Mouse (Mus musculus): ENCODE data around the gene Emg1. TPM values are rescaled to one million over a fixed set of nuclear protein-coding genes. Genes with fewer than 3 reads are reported as not detected.

The Emg1 gene
- polyA plus RNA-seq, 1 experiment from 2014 or later = 194 TPM

DNA sequence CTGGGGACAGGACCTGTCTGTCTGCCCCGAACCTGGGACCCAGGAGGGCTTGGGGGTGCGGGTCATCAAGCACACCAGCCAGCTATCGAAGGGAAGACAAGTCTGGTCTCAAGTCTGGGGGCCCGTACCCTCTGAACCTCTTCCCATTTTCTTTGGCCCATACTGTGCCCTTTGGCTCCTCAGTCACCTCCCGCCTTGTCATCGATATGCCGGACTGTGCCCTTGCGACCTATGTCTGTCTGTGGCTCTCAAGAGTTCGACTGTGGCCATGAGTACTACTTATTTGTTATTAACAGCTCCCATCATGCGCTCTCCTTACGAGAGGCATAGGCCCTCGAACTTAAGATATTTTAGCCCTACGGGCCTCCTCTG lies 48.6 kb downstream of the Emg1 start:
- Histone ChIP-seq H3K4me2 (peak overlapping the region; percentile 61), H3K4me1 (peaks cover 6% of the 10 kb centered on the region; the same call in 1 of the 2 replicates), H3K9ac (peak overlapping the region; percentile 46), H3K27ac (peak overlapping the region; percentile 63; the same call in 1 of the 2 replicates), H3K4me3 (replicated peaks) (peak overlapping the region; percentile 58), H3K36me3 (replicated peaks) (no peaks in the 10 kb centered on the region), H3K27me3 (no peaks in the 10 kb centered on the region), H3K9me3 (no peaks in the 10 kb centered on the region)
- ATAC-seq (ENCODE audit: low FRiP score) = no peak
- 20% methylated on average over 13 of the region's 13 CpGs for WGBS

DNA sequence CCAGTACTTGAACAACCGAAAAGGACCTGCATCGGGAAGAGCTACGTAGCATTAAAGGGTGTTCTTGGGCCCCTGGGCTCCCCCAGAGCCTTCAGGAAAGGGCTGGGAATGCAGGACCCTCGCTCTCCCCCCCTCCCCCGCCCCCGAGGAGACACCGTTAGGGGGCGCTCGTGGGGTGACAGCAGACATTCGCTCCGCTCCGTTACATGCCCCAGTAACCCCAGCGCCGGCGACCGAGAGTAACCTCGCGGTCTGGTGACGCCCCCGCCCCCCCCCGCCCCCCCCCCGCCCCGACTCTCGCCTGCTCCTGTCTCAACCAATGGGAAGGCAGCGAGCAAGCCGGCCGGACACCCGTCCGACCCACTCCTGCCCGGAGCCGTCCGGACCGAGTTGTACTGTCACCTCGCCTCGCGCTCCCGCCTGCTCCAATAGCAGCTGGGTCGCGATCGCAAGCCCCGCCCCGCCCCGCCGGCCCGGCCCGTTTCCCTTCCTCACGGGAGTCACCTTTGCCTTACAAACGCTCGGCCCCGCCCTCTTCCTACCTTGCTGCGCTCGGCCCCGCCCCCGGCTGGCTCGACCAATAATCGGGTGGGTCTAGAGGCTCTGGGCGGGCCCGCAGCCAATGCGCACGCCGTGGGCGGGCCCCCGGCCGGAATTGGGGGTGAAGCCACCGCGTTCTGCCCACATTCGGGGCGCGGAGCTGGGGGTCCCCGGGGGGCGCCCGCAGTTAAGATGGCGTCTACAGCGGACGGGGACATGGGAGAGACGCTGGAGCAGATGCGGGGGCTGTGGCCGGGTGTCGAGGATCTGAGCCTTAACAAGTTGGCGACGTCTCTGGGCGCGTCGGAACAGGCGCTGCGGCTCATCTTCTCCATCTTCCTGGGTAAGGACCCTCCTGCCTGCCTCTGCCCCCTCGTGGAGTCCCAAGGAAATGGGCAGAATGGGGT lies 49.2 kb downstream of the Emg1 start, which contains the start of gene Lpcat3:
Gene Lpcat3 (plus strand): TSS at position 551 of the 947 bp plus-strand sequence.
- Histone ChIP-seq H3K9ac (peak within 1 kb of the TSS; percentile 50), H3K36me3 (replicated peaks) (no peaks in the 10 kb centered on the region), H3K9me3 (no peaks in the 10 kb centered on the region), H3K4me2 (peak within 1 kb of the TSS; percentile 61), H3K27me3 (no peaks in the 10 kb centered on the region), H3K4me1 (peaks cover 6% of the 10 kb centered on the region; the same call in 1 of the 2 replicates), H3K4me3 (replicated peaks) (peak within 1 kb of the TSS; percentile 58), H3K27ac (peak within 1 kb of the TSS; percentile 63)
- peak; percentile 98 for ATAC-seq (ENCODE audit: low FRiP score)
- under 1% methylated on average over 72 of the region's 87 CpGs for WGBS

DNA sequence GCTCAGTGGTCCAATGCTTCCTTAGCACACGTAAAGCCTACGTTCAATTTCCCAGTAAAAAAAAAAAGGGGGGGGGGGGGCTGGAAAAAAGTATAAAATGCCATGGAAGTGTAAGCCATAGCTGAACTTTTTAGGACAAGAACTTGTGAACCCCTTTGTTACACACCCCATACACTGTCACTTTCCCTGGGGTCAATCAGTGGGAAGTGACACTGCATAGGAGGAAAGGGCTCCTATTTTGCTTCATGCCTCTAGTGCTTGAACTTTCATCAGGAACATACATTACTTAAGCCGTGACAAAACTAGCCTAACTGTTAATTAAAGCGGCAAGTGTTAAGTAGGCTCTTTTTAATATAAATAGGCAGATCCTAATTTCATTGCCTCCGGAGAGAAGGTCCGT lies 50.0 kb downstream of the Emg1 start:
- H3K4me2 ChIP-seq = peak overlapping the region; percentile 61
- H3K4me3 ChIP-seq (replicated peaks) = peak overlapping the region; percentile 58
- peak overlapping the region; percentile 50; the same call in 1 of the 2 replicates for H3K9ac ChIP-seq
- ATAC-seq (ENCODE audit: low FRiP score) = no peak
- H3K27ac ChIP-seq = peak overlapping the region; percentile 63; the same call in 1 of the 2 replicates
- peaks cover 6% of the 10 kb centered on the region; the same call in 1 of the 2 replicates for H3K4me1 ChIP-seq
- 27% methylated on average over 6 of the region's 6 CpGs for WGBS
- no peaks in the 10 kb centered on the region for H3K27me3 ChIP-seq
- H3K36me3 ChIP-seq (replicated peaks) = no peaks in the 10 kb centered on the region
- H3K9me3 ChIP-seq = no peaks in the 10 kb centered on the region

DNA sequence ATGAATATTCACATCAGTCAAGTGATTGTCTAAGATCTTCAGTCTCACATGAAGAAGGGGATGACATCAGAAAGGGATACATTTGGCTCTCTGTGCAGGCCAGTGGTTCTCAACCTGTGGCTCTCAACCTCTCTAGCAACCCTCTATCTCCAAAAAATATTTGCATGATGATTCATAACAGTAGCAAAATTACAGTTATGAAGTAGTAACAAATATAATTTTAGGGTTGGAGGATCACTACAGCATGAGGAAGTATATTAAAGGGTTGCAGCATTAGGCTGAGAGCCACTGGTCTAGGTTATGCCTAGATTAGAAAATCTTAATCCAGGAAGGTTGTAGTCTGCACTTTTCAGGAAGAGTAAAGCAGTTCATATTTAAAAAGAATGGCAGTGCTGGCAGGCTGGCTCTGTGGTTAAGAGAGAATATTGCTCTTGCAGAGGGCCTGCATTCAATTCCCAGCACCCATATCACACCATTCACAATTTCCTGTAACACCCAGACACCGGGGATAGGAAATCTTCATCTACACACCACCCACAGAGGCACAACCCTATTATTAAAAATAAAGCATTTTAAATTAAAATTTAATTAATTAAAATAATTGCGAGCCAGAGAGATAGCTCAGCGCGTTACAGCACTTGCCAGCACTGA lies 50.7 kb downstream of the Emg1 start:
- Histone ChIP-seq H3K4me2 (no peak overlapping the region), H3K36me3 (replicated peaks) (no peaks in the 10 kb centered on the region), H3K27ac (no peak overlapping the region), H3K4me3 (replicated peaks) (no peak overlapping the region), H3K9me3 (no peaks in the 10 kb centered on the region), H3K9ac (no peak overlapping the region), H3K4me1 (peaks cover 6% of the 10 kb centered on the region; the same call in 1 of the 2 replicates), H3K27me3 (no peaks in the 10 kb centered on the region)
- ATAC-seq (ENCODE audit: low FRiP score) = no peak
- WGBS = 89% methylated on average over 4 of the region's 4 CpGs

DNA sequence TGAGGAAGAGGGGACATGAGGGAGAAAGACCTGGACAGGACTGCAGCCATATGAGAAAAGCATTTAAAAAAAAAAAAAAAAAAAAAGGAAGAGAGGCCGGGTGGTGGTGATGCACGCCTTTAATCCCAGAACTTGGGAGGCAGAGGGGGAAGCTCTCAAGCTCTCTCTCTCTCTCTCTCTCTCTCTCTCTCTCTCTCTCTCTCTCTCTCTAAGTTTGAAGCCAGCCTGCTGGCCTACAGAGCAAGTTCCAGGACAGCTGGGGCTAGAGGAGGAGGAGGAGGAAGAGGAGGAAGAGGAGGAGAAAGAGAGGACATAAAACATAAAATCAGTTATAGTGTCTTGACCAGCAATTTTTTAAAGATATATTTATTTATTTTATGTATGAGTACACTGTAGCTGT lies 53.9 kb downstream of the Emg1 start:
- no peak for ATAC-seq (ENCODE audit: low FRiP score)
- 81% methylated on average over 2 of the region's 2 CpGs for WGBS
- Histone ChIP-seq H3K27ac (no peak overlapping the region), H3K9me3 (0 out of 2 replicates have a peak, but pooled peaks cover 7% of the 10 kb centered on the region), H3K36me3 (replicated peaks) (no peaks in the 10 kb centered on the region), H3K9ac (no peak overlapping the region), H3K27me3 (no peaks in the 10 kb centered on the region), H3K4me1 (no peaks in the 10 kb centered on the region), H3K4me2 (no peak overlapping the region), H3K4me3 (replicated peaks) (no peak overlapping the region)

DNA sequence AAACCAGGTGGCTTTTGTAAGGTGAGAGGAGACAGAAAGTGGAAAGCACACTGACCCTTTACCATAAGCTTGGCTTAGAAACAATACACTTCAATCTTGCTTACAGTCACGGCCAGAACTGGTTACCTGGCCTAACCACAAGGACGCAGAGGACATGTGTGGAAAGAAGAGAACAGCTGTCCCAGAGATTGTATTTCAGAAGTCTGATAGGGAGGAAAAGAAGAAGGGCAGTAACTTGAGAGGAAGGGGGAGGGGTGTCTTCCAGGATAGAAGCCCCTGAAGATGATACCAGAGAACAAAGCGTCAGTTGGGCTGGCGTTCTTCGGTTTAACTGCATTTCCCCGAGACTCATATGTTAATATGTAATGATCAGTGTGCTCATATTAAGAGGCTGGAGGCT lies 56.1 kb downstream of the Emg1 start:
- Histone ChIP-seq H3K36me3 (replicated peaks) (no peaks in the 10 kb centered on the region), H3K27ac (no peak overlapping the region), H3K4me1 (no peaks in the 10 kb centered on the region), H3K4me3 (replicated peaks) (no peak overlapping the region), H3K4me2 (no peak overlapping the region), H3K9ac (no peak overlapping the region), H3K9me3 (0 out of 2 replicates have a peak, but pooled peaks cover 9% of the 10 kb centered on the region), H3K27me3 (no peaks in the 10 kb centered on the region)
- WGBS = 79% methylated on average over 6 of the region's 6 CpGs
- ATAC-seq (ENCODE audit: low FRiP score) = no peak

MicroRNAs encoded within 50 kb of the gene (microRNA counts, 519-probe panel; counts per million panel counts)
- microRNA mmu-miR-141 (2,089 counts per million, percentile 10 among the panel's probes with 10 or more counts), microRNA mmu-miR-200c (5,053 counts per million, percentile 65 among the panel's probes with 10 or more counts)

Small RNA genes within 50 kb of the gene (microRNA-seq; reads per million reads assigned to microRNA genes)
- gene Mir141 (197 reads per million, percentile 58 among the genes with 10 or more reads in this experiment), gene Mir200c (1,199 reads per million, percentile 79 among the genes with 10 or more reads in this experiment)

Other genes with a start within 250 kb of the Emg1 start
- gene Clstn3, start 247.4 kb downstream of the Emg1 start, polyA plus RNA-seq (2016; fragmentation: Nextera tagmentation; extraction: Ambion mirVana) = 25.9 and 27.3 TPM in 2 replicates
- gene C1rl, start 219.1 kb downstream of the Emg1 start, polyA plus RNA-seq (2016; fragmentation: Nextera tagmentation; extraction: Ambion mirVana) = 0.10 TPM in 1 of 2 replicates, not detected in the other
- 0.14 and 0.19 TPM in 2 replicates for gene C1ra, start 199.8 kb downstream of the Emg1 start, polyA plus RNA-seq (2016; fragmentation: Nextera tagmentation; extraction: Ambion mirVana)
- gene C1s1, start 169.8 kb downstream of the Emg1 start, polyA plus RNA-seq (2016; fragmentation: Nextera tagmentation; extraction: Ambion mirVana) = 0.18 and 0.28 TPM in 2 replicates
- not detected in 2 replicates for gene C1rb, start 141.9 kb downstream of the Emg1 start, polyA plus RNA-seq (2016; fragmentation: Nextera tagmentation; extraction: Ambion mirVana)
- gene C1s2, start 76.1 kb downstream of the Emg1 start, polyA plus RNA-seq (2016; fragmentation: Nextera tagmentation; extraction: Ambion mirVana) = 0.08 TPM in 2 replicates
- 28.1 and 35.0 TPM in 2 replicates for gene Lpcat3, start 49.2 kb downstream of the Emg1 start, polyA plus RNA-seq (2016; fragmentation: Nextera tagmentation; extraction: Ambion mirVana)
- gene Phb2, start 158 bp upstream of the Emg1 start, polyA plus RNA-seq (2016; fragmentation: Nextera tagmentation; extraction: Ambion mirVana) = 330 and 338 TPM in 2 replicates
- gene Ptpn6, start 26.5 kb upstream of the Emg1 start, polyA plus RNA-seq (2016; fragmentation: Nextera tagmentation; extraction: Ambion mirVana) = 5.4 and 6.1 TPM in 2 replicates
- 550 and 568 TPM in 2 replicates for gene Grcc10, start 29.2 kb upstream of the Emg1 start, polyA plus RNA-seq (2016; fragmentation: Nextera tagmentation; extraction: Ambion mirVana)
- not detected in 2 replicates for gene Gm45234, start 43.8 kb upstream of the Emg1 start, polyA plus RNA-seq (2016; fragmentation: Nextera tagmentation; extraction: Ambion mirVana)
- gene Atn1, start 44.3 kb upstream of the Emg1 start, polyA plus RNA-seq (2016; fragmentation: Nextera tagmentation; extraction: Ambion mirVana) = 17.6 and 19.2 TPM in 2 replicates
- gene Eno2, start 57.5 kb upstream of the Emg1 start, polyA plus RNA-seq (2016; fragmentation: Nextera tagmentation; extraction: Ambion mirVana) = 10.5 and 10.6 TPM in 2 replicates
- gene Lrrc23, start 67.5 kb upstream of the Emg1 start, polyA plus RNA-seq (2016; fragmentation: Nextera tagmentation; extraction: Ambion mirVana) = 3.3 and 4.0 TPM in 2 replicates
- 4.5 and 7.7 TPM in 2 replicates for gene Spsb2, start 96.5 kb upstream of the Emg1 start, polyA plus RNA-seq (2016; fragmentation: Nextera tagmentation; extraction: Ambion mirVana)
- 559 and 592 TPM in 2 replicates for gene Tpi1, start 102.1 kb upstream of the Emg1 start, polyA plus RNA-seq (2016; fragmentation: Nextera tagmentation; extraction: Ambion mirVana)
- 199 and 221 TPM in 2 replicates for gene Usp5, start 117.3 kb upstream of the Emg1 start, polyA plus RNA-seq (2016; fragmentation: Nextera tagmentation; extraction: Ambion mirVana)
- 233 and 244 TPM in 2 replicates for gene Cdca3, start 117.4 kb upstream of the Emg1 start, polyA plus RNA-seq (2016; fragmentation: Nextera tagmentation; extraction: Ambion mirVana)
- gene Gnb3, start 128.1 kb upstream of the Emg1 start, polyA plus RNA-seq (2016; fragmentation: Nextera tagmentation; extraction: Ambion mirVana) = 0.67 and 1.1 TPM in 2 replicates
- 15.0 and 19.8 TPM in 2 replicates for gene P3h3, start 145.6 kb upstream of the Emg1 start, polyA plus RNA-seq (2016; fragmentation: Nextera tagmentation; extraction: Ambion mirVana)
- 9.9 and 10.2 TPM in 2 replicates for gene Gpr162, start 151.8 kb upstream of the Emg1 start, polyA plus RNA-seq (2016; fragmentation: Nextera tagmentation; extraction: Ambion mirVana)
- 0.12 and 0.14 TPM in 2 replicates for gene Cd4, start 176.0 kb upstream of the Emg1 start, polyA plus RNA-seq (2016; fragmentation: Nextera tagmentation; extraction: Ambion mirVana)
- gene Lag3, start 199.5 kb upstream of the Emg1 start, polyA plus RNA-seq (2016; fragmentation: Nextera tagmentation; extraction: Ambion mirVana) = 2.0 and 3.0 TPM in 2 replicates
- gene Ptms, start 207.9 kb upstream of the Emg1 start, polyA plus RNA-seq (2016; fragmentation: Nextera tagmentation; extraction: Ambion mirVana) = 516 and 526 TPM in 2 replicates
- gene Mlf2, start 219.2 kb upstream of the Emg1 start, polyA plus RNA-seq (2016; fragmentation: Nextera tagmentation; extraction: Ambion mirVana) = 445 and 449 TPM in 2 replicates

All from forebrain, embryonic 12.5 days (tissue).